ENCODE assay signal across 8 mouse cellular contexts in the genomic region with DNA sequence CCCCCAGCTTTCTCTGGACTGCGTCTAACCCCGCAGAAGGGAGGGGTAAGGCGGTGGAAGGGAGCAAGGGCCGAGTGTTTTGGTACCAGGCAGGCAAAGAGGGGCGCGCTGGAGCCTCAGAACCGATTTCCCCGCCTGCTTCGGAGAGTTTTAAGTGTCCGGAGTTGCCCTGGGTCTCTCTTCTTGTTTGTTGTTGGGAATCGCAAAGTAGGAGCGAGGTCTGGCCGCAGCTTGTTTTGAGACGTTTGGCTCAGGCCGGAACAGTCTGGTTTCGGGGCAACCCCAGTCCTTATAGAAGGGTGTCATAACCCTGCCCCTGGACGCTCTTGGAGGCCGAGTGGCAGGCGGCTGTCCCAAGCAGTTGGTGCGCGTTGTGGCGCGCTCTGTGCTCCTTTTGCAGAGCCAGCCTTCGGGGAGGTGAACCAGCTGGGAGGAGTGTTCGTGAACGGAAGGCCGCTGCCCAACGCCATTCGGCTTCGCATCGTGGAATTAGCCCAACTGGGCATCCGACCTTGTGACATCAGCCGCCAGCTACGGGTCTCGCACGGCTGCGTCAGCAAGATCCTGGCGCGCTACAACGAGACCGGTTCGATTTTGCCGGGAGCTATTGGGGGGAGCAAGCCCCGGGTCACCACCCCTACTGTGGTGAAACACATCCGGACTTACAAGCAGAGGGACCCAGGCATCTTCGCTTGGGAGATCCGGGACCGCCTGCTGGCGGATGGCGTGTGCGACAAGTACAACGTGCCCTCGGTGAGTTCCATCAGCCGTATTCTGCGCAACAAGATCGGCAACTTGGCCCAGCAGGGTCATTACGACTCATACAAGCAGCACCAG. TPM values are rescaled to one million over a fixed set of nuclear protein-coding genes. Genes with fewer than 3 reads are reported as not detected.
A peak's percentile ranks its signal among the peaks of the same experiment; 100 is the strongest.
DNase-seq lines count a peak whose midpoint lies in the region; ATAC-seq and TF ChIP-seq lines count a peak whose summit lies in the region.

No protein-coding gene starts in this region.

- no peaks in the 10 kb centered on the region for H3K36me3 ChIP-seq in kidney, adult 2 months (ENCODE audit: control insufficient read depth, insufficient read depth, low read length)
- no peaks in the 10 kb centered on the region for H3K36me3 ChIP-seq in neural tube, embryonic 13.5 days

- peak; percentile 16 for DNase-seq in kidney, adult 2 months
- no peak for DNase-seq in kidney, adult 9 months
- DNase-seq in embryo, embryonic 10.5 days (ENCODE audit: low spot score), result peak; percentile 71
- DNase-seq in kidney, postnatal 10 days, result peak; percentile 17
- DNase-seq in cerebellum, adult 11-12 months, result no peak
- DNase-seq in right cerebral cortex, postnatal 10 days (ENCODE audit: low spot score in 2 of 2), result no peak
- DNase-seq in gastrocnemius, postnatal 25 days, result no peak

- WGBS in kidney, adult 2 months, result under 1% methylated on average over 57 of the region's 57 CpGs
- WGBS in neural tube, embryonic 13.5 days, result under 1% methylated on average over 57 of the region's 57 CpGs

- H3K4me2 ChIP-seq in neural tube, embryonic 13.5 days, result peak overlapping the region; percentile 41

- H3K9ac ChIP-seq in neural tube, embryonic 13.5 days, result peak overlapping the region; percentile 22; the same call in 1 of the 2 replicates

- peaks cover 12% of the 10 kb centered on the region for H3K27me3 ChIP-seq in kidney, adult 2 months (replicated peaks; ENCODE audit: control insufficient read depth, insufficient read depth, low read length)
- H3K27me3 ChIP-seq in neural tube, embryonic 13.5 days, result peaks cover 98% of the 10 kb centered on the region

- no peaks in the 10 kb centered on the region for H3K9me3 ChIP-seq in neural tube, embryonic 13.5 days

- no peak for TF ChIP-seq POLR2A in kidney, adult 2 months (IDR thresholded peaks at IDR 0.05; ENCODE audit: low read depth, low read length)

- 0 out of 2 replicates have a peak, but pooled peaks cover 10% of the 10 kb centered on the region for H3K4me1 ChIP-seq in kidney, adult 2 months (ENCODE audit: control insufficient read depth, insufficient read depth, low read length)
- H3K4me1 ChIP-seq in neural tube, embryonic 13.5 days (replicated peaks), result peaks cover 24% of the 10 kb centered on the region

- TF ChIP-seq CTCF in kidney, adult 2 months (conservative IDR thresholded peaks at IDR 0.05; ENCODE audit: insufficient read depth, insufficient read length, low read depth, low read length), result no peak

- H3K4me3 ChIP-seq in kidney, adult 2 months (ENCODE audit: insufficient read depth, low read depth, low read length), result no peak overlapping the region
- peak overlapping the region; percentile 29 for H3K4me3 ChIP-seq in neural tube, embryonic 13.5 days

- no peak overlapping the region for H3K27ac ChIP-seq in kidney, adult 2 months (ENCODE audit: insufficient read depth, low read depth, low read length)
- H3K27ac ChIP-seq in neural tube, embryonic 13.5 days (replicated peaks), result no peak overlapping the region

- ATAC-seq in neural tube, embryonic 13.5 days (ENCODE audit: low read depth), result no peak

RNA-seq across cellular contexts. Expression of gene Pax9, which starts 4.8 kb away (rescaled TPM):
- not detected in 2 replicates for polyA plus RNA-seq in kidney, adult 2 months (2012; rRNA removed)
- 0.56 and 2.2 TPM in 2 replicates for polyA plus RNA-seq in neural tube, embryonic 13.5 days (2015; fragmentation: Nextera tagmentation; extraction: Ambion mirVana)
- under 1 TPM in 1 of 2 experiments, not detected in 1; 0.05 TPM for total RNA-seq in gastrocnemius, postnatal 25 days (2021)

Comparison
In these comparisons a context has a peak if more than half of its experiments do, and no peak if none do; other contexts are left out.
1. DNase-seq: peak in kidney, adult 2 months (single experiment), embryo, embryonic 10.5 days (single experiment) and kidney, postnatal 10 days (single experiment); none in kidney, adult 9 months (single experiment), cerebellum, adult 11-12 months (single experiment), right cerebral cortex, postnatal 10 days (0 of 2) and gastrocnemius, postnatal 25 days (single experiment).